Mouse (Mus musculus) midbrain, embryonic 14.5 days (tissue): ENCODE results near the gene Wfikkn2. TPM values are rescaled to one million over a fixed set of nuclear protein-coding genes. Genes with fewer than 3 reads are reported as not detected.

Source experiments
- ATAC-seq: fragments of 200-750 bp; cut with Nextera tagmentation; 2 replicates; pipeline ENCODE4 v1.8.0; 2017; ENCODE audit warnings: moderate number of reproducible peaks, moderate library complexity; ENCODE audit not compliant: low FRiP score, low TSS enrichment
- DNase-seq: peaks from one replicate; pipeline ENCODE4 v3.0.0-alpha.2; 2015
- H3K27ac ChIP-seq: fragments of 300-500 bp; sonication (generic); replicated peaks from 2 replicates; pipeline ENCODE4 v1.5.1; 2014; ENCODE audit warnings: mild to moderate bottlenecking, low read depth, low read length, moderate library complexity
- H3K27me3 ChIP-seq: fragments of 300-500 bp; sonication (generic); 2 replicates; pipeline ENCODE4 v1.6.1; 2014; ENCODE audit warnings: low read length, control low read depth, mixed read lengths; ENCODE audit not compliant: control insufficient read depth, insufficient read depth
- H3K36me3 ChIP-seq: fragments of 300-500 bp; sonication (generic); 2 replicates; pipeline ENCODE4 v1.6.1; 2014; ENCODE audit warnings: low read length, control low read depth; ENCODE audit not compliant: control insufficient read depth, insufficient read depth
- H3K4me1 ChIP-seq: fragments of 300-500 bp; sonication (generic); 2 replicates; pipeline ENCODE4 v1.6.1; 2014; ENCODE audit warnings: mild to moderate bottlenecking, antibody characterized with exemption, low read length, control low read depth; ENCODE audit not compliant: control insufficient read depth, insufficient read depth
- H3K4me2 ChIP-seq: fragments of 300-500 bp; sonication (generic); 2 replicates; pipeline ENCODE4 v1.6.1; 2014; ENCODE audit warnings: mild to moderate bottlenecking, low read length, moderate library complexity
- H3K4me3 ChIP-seq: fragments of 300-500 bp; sonication (generic); replicated peaks from 2 replicates; pipeline ENCODE4 v1.5.1; 2014; ENCODE audit warnings: low read depth, low read length
- H3K9ac ChIP-seq: fragments of 300-500 bp; sonication (generic); replicated peaks from 2 replicates; pipeline ENCODE4 v1.6.1; 2014; ENCODE audit warnings: mild to moderate bottlenecking, low read length, moderate library complexity
- H3K9me3 ChIP-seq: fragments of 300-500 bp; sonication (generic); 2 replicates; pipeline ENCODE4 v1.6.1; 2016; ENCODE audit warnings: low read length, control low read depth, mixed read lengths; ENCODE audit not compliant: control insufficient read depth
- WGBS: fragments of 180-500 bp; shearing (Covaris S2); extraction: QIAGEN DNeasy Blood & Tissue Kit; methylation state at CpG from one replicate; pipeline ENCODE4 v1.1.7; 2014; 5-methylcytosine and 5-hydroxymethylcytosine counted together
- polyA plus RNA-seq: library from polyadenylated mRNA; unstranded; fragments of >200 nt; fragmentation: Nextera tagmentation; extraction: Ambion mirVana; gene quantifications from 2 replicates; pipeline ENCODE4 v1.2.1, GENCODE M21; 2014

Gene Wfikkn2
- polyA plus RNA-seq, 1 experiment from 2014 or later = 2.0 TPM

DNA sequence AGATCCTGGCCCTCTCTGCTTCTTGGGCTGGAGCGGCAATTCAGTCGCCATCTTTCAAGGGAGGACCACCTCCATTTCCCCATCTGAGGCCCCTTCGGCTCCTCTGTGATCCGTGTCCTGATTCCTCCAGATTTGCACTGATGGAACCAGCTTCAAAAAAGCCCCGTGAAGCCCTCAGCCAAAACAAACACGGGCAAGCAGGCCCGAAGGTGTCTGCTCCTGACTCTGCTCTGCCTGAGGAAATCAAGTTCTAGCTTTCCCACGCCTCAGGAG is 920 bp upstream of the Wfikkn2 start:
- Histone ChIP-seq H3K9ac (no peak overlapping the region; the same call in 1 of the 2 replicates), H3K4me2 (no peak overlapping the region), H3K27ac (peak overlapping the region; percentile 52; the same call in 1 of the 2 replicates), H3K4me3 (no peak overlapping the region), H3K36me3 (no peaks in the 10 kb centered on the region), H3K9me3 (no peaks in the 10 kb centered on the region), H3K4me1 (peaks cover 26% of the 10 kb centered on the region), H3K27me3 (no peaks in the 10 kb centered on the region)
- DNase-seq (no peak), ATAC-seq (no peak)
- WGBS = 57% methylated on average over 8 of the region's 8 CpGs

DNA sequence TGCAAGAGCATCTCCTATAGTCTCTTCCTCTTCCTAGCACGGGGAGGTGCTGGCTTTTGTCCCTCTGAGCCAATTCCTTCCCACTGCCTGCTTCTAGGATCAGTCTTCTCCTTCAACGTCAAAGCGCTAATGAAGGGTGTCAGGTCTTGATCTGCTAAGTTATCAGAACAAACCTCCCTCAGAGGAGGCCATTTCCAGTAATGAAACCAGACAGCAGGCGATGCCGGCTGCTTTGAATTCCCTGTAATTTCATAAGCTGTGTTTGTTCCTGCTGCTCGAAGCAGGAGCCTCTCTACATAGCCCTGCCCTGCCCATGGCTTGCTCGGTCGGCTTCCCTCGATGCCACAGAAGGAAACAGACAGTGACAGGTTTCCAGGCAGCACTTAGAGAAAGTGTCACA is 1.4 kb downstream of the Wfikkn2 start:
- Histone ChIP-seq H3K4me2 (no peak overlapping the region), H3K27me3 (no peaks in the 10 kb centered on the region), H3K4me3 (no peak overlapping the region), H3K9me3 (no peaks in the 10 kb centered on the region), H3K27ac (no peak overlapping the region), H3K4me1 (peaks cover 26% of the 10 kb centered on the region), H3K36me3 (no peaks in the 10 kb centered on the region), H3K9ac (no peak overlapping the region)
- DNase-seq = peak; percentile 53
- no peak for ATAC-seq
- 40% methylated on average over 9 of the region's 9 CpGs for WGBS

DNA sequence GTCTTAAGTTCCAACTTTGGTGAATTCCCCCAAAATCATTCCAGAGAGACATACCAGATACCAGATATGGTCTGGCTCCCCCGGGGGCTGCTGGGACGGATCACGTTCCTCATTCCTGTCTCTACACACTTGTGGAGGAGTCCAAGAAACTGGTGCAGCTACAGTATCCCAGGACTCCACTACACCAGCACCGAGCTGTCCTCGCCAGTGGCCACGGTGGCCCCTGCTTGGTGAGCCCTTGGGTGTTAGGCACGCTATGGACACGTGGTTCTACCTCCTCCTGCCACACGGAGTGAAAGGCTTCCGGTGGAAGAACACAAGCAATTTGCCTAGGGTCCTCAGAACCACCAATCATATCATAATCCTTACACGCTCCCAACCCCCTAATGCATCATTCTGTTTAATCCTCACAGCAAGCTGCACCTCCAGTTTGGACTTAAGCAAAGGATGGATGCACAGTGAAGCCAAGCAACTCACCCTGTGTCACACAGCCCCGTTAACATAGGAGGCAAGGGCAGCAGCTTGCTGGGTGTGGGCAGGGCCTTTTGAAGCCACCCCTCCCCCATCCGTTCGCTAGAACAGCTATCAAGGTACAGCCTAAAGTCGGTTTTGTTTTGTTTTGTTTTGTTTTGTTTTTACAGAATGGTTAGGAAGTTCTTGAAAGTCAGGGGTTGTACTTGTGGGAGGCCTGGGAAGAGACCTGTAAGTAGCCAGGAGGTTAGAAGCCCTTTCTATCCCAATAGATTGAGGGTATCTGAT is 2.2 kb downstream of the Wfikkn2 start:
- Histone ChIP-seq H3K9ac (no peak overlapping the region), H3K9me3 (no peaks in the 10 kb centered on the region), H3K27me3 (no peaks in the 10 kb centered on the region), H3K27ac (no peak overlapping the region), H3K4me2 (peak overlapping the region; percentile 49), H3K36me3 (no peaks in the 10 kb centered on the region), H3K4me1 (peaks cover 26% of the 10 kb centered on the region), H3K4me3 (no peak overlapping the region)
- WGBS = 33% methylated on average over 15 of the region's 15 CpGs
- DNase-seq (peak; percentile 29), ATAC-seq (no peak)

DNA sequence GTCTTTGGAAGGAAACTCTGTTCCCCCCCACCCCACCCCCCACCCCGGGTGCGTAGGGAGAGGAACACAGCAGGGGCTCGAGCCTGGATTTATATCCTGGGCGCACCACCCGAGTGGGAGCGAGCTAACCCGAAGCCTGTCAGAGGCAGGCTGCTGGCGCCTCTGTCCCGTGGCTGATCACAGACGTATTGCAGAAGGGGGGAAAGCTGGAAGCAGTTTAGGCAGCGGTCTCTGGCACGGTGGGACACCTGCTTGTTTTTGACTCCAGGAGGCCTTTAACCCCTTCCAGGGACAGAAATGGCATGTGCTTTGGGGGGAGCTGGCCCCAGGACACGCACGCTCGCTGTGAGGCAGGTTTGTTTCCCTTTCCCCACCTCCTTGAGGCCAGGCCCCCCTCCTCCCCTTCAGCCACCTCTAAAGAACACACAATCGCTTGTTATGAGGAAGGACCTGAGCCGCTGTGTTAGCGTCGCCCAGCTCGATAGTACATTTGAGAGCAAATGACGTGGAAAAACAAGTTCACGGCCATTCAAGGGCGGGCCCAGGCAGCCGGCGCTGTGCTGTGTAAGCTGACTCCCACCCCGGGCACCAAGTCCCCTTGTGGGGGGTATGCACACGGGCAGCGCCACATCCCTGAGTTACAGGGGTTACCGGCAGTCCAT is 2.9 kb downstream of the Wfikkn2 start:
- WGBS = 6% methylated on average over 29 of the region's 29 CpGs

DNA sequence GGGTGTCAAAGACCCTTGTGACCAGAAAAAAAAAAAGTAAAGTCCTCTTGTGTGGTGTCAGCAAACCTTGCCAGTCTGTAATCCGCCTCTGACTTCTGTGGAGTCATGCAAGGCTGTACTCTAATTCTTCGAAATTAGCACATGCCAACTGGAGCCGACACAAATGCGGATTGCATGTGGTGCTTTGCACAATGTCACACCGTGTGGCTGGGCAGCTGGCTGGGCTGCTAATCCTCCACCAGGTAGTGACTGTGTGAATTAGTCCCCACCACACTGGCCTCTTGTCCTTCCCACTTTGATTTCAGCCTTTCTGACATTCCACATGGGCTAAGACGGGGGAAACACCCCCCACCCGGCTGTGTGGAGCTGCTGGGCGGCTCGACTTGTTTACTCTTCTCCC is 6.1 kb downstream of the Wfikkn2 start:
- Histone ChIP-seq H3K27me3 (no peaks in the 10 kb centered on the region), H3K9ac (no peak overlapping the region), H3K4me1 (peaks cover 15% of the 10 kb centered on the region; the same call in 1 of the 2 replicates), H3K9me3 (no peaks in the 10 kb centered on the region), H3K27ac (no peak overlapping the region), H3K36me3 (no peaks in the 10 kb centered on the region), H3K4me3 (no peak overlapping the region), H3K4me2 (no peak overlapping the region)
- 21% methylated on average over 9 of the region's 9 CpGs for WGBS
- ATAC-seq (no peak), DNase-seq (no peak)

More for the DNA sequence above, 2.9 kb downstream of the Wfikkn2 start:
- no peak overlapping the region for H3K27ac ChIP-seq
- H3K4me2 ChIP-seq = peak overlapping the region; percentile 49
- no peak for ATAC-seq
- H3K27me3 ChIP-seq = no peaks in the 10 kb centered on the region
- H3K9ac ChIP-seq = peak overlapping the region; percentile 40
- peak; percentile 52 for DNase-seq
- no peaks in the 10 kb centered on the region for H3K36me3 ChIP-seq
- peaks cover 26% of the 10 kb centered on the region for H3K4me1 ChIP-seq
- 0 out of 2 replicates have a peak overlapping the region, but pooled peaks have one; percentile 2 for H3K4me3 ChIP-seq
- no peaks in the 10 kb centered on the region for H3K9me3 ChIP-seq

DNA sequence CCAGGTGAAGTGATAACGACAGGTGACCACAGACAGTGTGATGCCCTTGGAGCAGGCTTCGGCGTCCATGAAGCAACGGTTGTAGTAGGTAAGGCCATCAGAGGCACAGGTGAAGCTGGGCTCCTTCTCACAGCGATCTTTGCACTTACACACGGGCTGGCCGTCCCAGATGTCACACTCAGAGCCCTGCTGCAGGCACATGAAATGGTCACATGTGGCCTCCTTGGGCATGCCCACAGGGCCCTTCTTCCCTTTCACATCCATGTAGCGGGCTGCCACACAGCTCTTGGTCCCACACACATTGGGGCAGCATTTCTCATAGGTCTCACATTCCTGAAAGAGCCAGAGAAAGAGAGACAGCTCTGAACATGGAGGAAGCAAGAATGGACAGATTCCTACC is 7.0 kb downstream of the Wfikkn2 start:
- Histone ChIP-seq H3K36me3 (no peaks in the 10 kb centered on the region), H3K27me3 (no peaks in the 10 kb centered on the region), H3K27ac (no peak overlapping the region), H3K4me3 (no peak overlapping the region), H3K4me2 (no peak overlapping the region), H3K9me3 (no peaks in the 10 kb centered on the region), H3K9ac (no peak overlapping the region), H3K4me1 (peaks cover 15% of the 10 kb centered on the region; the same call in 1 of the 2 replicates)
- ATAC-seq (no peak), DNase-seq (no peak)
- 95% methylated on average over 8 of the region's 8 CpGs for WGBS

DNA sequence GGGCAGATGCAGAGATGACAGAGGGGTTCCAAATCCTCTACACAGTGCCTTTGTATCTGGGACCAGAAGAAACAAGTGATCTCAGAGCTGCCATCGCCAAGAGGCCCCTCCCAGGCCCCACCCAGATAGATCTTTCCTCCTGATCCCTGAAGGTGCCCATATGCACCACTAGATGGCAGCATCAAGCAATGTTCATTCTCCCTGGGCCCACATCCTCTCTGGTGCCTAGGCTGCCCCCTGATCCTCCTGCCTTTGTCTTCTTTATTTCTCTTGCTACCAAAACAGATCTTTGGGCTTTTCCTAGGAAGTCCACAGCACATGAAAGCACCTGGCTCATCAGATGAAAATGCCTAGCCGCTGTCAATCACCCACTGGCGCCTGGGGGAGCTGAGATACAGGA is 9.7 kb downstream of the Wfikkn2 start:
- Histone ChIP-seq H3K4me1 (no peaks in the 10 kb centered on the region), H3K4me2 (no peak overlapping the region), H3K9ac (no peak overlapping the region), H3K4me3 (no peak overlapping the region), H3K27me3 (no peaks in the 10 kb centered on the region), H3K36me3 (no peaks in the 10 kb centered on the region), H3K9me3 (no peaks in the 10 kb centered on the region), H3K27ac (peak overlapping the region; percentile 74)
- WGBS = 16% methylated on average over 3 of the region's 3 CpGs
- DNase-seq (peak; percentile 91), ATAC-seq (peak; percentile 74)

DNA sequence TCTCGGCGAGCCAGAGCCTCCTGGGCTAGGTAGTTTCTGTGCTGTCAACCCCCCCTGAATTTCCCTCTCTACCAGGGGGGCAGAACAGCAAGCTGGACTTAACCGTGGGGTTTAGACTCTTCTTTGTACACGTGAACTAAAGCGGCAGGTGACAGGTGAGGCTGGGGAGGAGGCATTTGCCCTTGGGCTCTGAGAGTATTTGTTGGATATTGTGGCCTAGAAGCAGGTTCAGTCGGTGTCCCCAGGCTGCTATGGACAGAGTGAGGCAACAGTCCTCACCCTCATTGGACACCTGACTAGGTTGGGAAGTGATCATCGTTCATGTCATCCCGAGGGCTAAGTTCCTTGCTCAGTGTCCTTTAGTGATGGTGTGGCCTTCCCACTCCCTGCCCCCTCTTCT is 10.9 kb downstream of the Wfikkn2 start:
- H3K4me2 ChIP-seq = no peak overlapping the region
- WGBS = 88% methylated on average over 8 of the region's 8 CpGs
- DNase-seq = no peak
- no peaks in the 10 kb centered on the region for H3K4me1 ChIP-seq
- H3K4me3 ChIP-seq = no peak overlapping the region
- no peak for ATAC-seq
- H3K27ac ChIP-seq = no peak overlapping the region
- no peaks in the 10 kb centered on the region for H3K36me3 ChIP-seq
- no peaks in the 10 kb centered on the region for H3K9me3 ChIP-seq
- no peaks in the 10 kb centered on the region for H3K27me3 ChIP-seq
- H3K9ac ChIP-seq = no peak overlapping the region

DNA sequence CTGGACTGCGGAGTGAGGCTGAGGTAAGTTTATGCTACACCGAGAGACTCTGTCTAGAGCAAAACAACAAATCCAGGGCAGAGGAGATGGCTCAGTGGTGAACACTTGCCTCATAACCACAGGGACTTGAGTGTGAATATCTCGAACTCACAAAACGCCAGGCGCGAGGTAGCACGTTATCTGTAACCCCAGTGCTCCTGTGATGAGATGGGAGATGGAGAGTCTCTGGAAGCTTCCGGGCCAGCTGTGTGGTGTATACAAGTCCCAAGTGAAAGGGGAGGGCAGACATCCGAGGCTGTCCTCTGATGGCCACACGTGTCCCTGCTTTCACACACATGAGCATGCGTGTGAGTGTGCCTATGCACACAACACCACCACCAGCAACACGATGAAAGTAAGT is 11.4 kb downstream of the Wfikkn2 start:
- no peak for DNase-seq
- Histone ChIP-seq H3K27me3 (no peaks in the 10 kb centered on the region), H3K9ac (no peak overlapping the region), H3K4me2 (no peak overlapping the region), H3K4me3 (no peak overlapping the region), H3K4me1 (no peaks in the 10 kb centered on the region), H3K27ac (no peak overlapping the region), H3K9me3 (no peaks in the 10 kb centered on the region), H3K36me3 (no peaks in the 10 kb centered on the region)
- ATAC-seq = no peak
- WGBS = 94% methylated on average over 12 of the region's 12 CpGs
